Mouse (Mus musculus) ovary, postnatal 36 days (tissue): Measurements from ENCODE around the gene Actl6a.
"Not testable (repeated sequence)": the region's sequence is repeated elsewhere in the genome, so short reads cannot be mapped to it uniquely, and the experiment has no call there.

Experiments
- DNase-seq: peaks from one replicate; pipeline ENCODE4 v3.0.0; 2022; ENCODE audit warnings: low spot score, mixed read lengths

Gene Actl6a

DNA sequence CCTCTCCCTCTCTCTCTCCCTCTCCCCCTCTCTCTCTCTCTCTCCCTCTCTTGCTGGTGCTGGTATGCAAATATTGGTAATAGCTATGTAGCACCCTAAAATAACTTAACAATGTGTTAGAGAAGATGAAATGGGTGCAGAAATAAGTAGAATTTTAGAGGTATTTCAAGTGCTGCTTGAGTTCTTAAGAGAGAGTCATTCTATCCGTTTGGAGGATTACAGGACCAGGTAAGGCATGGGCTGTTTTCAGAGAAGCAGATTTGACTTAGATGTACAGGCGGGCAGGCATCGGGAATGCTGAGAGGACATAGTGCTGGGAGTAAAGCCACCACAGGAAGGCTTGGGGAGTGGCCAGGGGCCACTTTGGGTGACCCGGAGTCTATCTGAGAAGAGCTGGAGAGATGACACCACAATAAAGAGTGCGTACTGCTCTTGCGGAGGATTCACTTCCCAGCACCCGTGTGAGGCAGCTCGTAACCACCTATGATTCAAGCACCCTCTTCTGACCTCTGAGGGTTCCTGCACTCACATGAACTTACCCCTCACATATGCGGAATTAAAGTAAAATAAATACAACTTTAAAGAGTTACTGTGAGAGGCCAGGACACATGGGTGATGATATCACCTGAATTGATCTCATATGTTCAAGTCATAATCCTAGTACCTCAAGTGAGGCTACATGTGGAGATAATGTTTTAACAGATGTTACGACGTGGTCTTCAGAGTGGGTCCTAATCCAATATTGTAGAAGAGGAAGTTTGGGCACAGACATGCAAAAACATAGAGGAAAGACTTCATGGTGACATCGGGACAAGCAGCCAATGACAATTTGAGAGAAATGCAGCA, 11.1 kb upstream of the Actl6a start:
- no peak for DNase-seq

DNA sequence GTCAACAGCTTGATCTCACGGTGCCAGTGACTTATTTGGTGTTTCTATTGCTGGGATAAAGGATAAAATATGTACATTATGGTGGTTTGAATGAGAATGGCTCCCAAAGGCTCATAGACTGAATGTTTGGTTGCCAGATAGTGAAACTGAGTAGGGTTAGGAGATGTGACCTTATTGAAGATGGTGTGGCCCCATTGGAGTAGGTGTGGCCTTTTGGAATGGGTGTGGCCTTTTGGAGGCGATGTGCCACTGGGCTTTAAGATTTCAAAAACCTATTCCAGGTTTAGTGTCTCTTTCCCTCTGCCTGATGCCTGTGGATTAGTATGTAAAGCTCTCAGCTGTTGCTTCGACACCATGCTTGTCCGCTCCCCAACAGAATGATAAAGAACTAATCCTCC, 10.5 kb upstream of the Actl6a start:
- no peak for DNase-seq

DNA sequence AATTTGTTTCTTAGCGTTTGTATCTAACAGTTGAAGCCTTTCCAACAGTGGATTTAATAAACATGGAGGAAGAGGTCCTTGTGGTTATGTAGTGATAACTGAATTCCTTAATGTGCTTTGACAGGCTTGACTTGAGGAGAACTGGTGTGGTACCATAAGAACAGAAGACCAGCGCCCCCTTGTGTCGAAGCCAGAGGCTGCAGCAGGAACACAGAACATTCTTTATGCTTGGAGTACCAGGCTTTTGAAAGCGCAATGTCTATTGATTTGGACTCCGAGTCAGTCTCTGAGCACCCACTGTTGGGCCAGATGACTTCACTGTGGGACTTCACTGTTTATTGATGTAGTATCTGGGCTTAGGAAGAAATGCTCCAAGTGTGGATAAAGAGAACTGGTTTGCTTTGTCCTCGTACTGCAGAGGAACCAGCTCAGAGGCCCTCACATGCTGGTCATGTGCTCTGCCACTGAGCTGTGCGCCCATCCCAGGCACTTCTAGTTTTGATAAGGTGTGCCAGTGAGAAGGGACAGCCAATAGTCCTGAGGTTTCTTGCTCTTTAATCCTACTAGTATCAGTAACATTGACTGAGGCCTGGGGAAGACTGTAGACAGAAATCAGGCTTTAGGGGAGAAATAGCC, 7.8 kb upstream of the Actl6a start:
- DNase-seq = peak; percentile 81

DNA sequence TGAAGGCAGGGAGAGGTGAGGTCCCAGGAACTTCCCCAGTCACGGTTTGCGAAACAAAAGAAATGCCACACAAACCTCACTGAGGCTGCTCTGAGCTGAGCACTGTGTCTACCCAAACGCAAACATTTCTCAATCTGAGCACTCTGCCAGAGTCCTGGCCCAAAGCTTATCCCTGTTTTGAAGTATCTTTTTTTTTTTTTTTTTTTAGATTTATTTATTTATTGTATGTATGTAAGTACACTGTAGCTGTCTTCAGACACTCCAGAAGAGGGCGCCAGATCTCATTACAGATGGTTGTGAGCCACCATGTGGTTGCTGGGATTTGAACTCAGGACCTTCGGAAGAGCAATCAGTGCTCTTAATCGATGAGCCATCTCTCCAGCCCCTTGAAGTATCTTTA, 2.1 kb upstream of the Actl6a start:
- not testable (repeated sequence) for DNase-seq

DNA sequence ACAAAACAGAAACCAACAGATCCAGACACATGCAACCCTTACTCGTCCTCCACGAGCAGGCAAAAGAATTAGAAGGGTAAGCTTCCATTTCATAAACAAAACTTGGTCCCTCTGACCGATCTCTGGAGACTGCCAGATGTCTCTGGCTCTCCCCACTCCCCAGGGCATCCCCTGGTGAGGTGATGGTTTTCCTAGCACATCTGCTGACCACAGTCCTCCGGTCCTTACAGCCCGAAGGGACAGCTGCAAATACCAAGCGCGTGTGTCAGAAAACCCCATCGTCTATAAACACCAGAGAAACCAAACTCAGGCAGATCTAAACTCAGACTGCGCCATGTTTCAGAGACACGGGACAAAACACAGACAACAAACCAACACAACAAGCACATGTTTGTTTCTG, 1.5 kb upstream of the Actl6a start:
- DNase-seq = not testable (repeated sequence)

DNA sequence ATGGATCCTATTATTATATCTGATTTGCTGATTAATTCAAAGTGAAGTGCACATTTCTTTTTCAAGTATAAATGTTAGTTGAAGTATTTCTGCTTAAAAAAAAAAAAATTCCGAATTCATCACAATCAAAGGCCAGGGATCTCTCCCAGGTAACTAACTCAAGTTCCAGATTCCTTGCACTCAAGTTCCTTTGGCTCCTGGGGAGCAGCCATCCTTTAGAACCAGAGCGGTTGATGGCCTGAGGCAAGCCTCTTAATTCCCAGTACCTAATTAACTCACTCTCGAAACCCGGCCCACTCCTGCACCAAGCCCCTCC, 1.9 kb downstream of the Actl6a start:
- no peak for DNase-seq

DNA sequence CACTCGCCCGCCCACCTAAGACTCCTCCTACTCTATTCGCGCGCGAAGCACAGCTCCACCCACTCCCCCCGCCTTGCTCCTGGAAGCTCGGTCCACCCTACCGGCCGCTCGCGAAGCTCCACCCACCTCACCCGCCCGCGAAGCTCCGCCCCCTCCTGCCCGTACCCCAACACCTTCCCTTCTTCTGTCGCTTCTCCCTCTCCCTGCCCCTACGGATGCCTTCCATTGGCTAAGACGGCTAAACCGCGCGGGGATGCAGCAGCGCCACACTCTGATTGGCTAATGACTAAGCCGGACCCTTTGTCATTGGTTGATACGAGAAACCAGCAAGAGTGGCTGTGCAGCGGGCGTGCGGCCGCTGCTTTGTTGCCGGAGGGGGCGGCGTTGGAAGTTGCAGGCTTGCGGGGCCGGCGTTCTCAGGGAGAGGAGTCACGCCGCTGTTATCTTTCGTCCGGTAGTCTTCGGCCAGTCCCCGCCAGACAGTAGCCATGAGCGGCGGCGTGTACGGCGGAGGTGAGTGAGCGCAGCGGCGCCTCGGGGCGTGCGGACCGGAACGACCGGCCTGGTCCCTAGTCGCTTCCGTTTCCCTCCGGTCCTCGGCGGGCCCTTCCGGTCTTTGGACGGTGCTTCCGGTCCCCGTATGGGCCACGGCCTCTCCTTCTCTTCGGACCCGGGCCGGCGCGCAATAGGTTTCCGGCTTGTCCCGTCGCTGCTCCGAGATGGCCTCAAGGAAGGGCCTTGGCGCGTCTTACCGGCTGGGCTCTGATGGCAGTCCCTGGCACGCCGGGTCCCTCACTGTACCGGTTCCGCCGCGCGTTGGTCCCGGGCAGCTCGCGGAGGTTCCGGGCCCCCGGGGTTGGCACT, 2.5 kb downstream of the Actl6a start:
- peak; percentile 98 for DNase-seq

DNA sequence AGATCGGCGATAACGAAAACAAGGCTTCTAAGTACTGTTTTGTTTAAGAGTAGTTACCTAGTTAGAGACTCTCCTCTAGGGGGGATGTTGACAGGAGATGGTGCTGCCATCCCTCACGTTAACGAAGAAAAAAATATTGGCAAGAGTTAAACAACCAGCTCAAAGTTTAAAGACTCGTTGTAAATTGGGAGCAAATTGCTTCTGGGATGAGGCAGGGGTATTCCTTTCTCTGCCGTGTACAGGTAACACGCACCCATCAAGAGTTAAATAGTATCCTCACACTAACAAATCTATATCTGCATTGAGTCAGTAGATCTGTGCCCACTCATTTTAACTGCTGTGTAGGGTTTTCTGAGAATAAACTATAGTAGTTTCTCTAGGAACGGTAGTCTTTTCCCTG, 3.3 kb downstream of the Actl6a start:
- DNase-seq = no peak

DNA sequence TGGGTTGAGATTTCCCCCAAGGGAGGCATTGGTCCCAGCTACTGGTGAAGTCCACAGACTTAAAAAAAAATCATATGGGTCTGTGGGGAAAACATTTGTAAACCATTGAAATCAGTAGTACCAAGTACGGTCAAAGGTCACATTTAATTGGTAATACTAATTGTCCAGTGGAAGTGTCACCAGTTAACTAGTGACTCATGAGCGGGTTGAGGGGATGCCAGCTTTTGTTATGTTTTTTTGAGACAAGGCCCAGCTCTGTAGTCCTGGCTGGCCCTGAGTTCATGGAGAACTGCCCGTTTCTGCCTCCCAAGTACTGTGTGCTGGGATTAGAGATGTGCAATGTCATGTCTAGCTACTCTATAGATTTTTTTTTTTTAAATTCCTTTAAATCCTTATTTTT, 7.6 kb downstream of the Actl6a start:
- DNase-seq = no peak

DNA sequence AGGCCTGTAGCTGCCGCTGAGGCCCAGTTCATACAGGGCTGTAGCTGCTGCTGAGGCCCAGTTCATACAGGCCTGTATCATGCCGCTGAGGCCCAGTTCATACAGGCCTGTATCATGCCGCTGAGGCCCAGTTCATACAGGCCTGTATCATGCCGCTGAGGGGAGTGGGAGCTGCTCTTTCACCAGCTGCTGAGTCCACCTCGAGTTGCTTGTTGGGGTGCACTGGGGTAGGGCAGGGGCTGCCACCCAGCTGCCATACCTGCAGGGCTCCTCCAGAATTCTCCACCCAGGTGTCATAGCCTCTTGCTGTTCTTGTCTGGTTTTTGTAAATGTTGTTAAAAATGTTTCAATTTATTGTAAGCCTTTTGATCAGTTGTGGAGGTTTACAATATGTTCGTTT, 11.3 kb downstream of the Actl6a start:
- DNase-seq = not testable (repeated sequence)

DNA sequence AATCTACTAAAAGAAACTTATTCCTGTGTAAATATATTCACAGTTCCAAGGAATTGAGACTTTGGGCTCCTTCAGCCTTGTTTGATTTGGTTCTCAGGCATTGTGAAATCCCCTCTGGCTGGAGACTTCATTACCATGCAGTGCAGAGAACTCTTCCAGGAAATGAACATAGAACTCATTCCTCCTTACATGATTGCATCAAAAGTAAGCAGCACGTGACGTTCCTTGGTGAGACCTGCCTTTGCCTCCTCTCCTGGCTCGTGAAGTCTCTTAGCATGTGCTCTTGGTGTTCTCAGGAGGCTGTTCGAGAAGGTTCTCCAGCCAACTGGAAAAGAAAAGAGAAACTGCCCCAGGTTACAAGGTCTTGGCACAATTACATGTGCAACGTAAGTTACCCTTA, 12.2 kb downstream of the Actl6a start:
- DNase-seq = no peak

DNA sequence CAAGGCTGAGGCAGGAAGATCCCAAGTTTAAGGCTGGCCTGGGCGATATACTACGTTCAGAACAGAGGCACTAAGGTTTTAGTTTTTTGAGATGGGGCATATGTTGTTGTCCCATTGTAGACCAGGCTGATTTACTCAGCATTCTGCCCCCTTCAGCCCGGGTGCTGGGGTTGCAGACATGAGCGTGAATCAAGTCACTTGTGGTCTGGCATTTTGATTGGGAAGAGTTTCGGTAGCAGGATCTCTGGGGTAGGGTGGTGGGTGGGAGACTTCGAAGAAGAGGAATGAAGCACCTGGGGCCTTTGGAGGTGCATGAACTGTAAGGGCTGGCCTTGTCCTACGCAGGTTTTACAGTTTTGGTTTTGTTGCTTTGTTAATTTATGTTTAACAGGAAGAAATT, 18.1 kb downstream of the Actl6a start:
- no peak for DNase-seq

DNA sequence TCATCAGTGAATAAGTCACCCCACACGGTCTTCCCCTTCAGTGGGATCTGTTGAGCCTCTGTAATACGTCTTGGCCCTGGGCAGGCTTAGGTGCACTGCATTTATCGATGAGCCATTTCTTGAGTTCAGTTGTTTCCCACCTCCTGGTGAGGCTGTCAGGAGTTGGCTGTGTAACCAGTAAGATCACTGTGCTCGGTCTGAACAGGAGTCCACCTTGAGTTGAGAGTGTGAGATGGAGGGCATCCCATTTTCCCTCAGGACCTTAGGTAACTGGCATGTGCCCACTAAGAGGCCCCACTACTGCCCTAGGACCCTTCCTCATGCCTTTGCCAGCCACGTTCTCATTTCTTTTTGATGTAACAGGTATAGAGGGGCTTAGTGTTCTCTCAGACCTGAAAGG, 19.9 kb downstream of the Actl6a start:
- DNase-seq = no peak

DNA sequence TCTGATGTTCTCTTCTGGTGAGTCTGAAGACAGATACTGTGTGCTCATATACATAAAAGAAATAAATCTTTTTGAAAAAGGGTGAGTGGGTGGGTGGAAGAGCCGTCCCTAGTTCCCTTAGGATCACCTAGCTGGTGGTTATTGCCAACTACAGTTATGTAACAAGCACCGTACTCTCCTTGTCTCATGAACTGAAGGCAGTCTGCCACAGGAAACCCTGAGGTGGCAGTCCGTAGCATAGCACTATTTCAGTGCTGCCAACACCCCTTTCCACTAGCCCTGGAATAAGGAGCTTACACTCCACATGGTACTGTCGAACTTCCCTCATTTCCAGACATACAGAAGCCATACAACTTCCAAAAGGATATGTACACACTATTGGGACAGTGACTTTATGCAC, 21.8 kb downstream of the Actl6a start:
- no peak for DNase-seq

DNA sequence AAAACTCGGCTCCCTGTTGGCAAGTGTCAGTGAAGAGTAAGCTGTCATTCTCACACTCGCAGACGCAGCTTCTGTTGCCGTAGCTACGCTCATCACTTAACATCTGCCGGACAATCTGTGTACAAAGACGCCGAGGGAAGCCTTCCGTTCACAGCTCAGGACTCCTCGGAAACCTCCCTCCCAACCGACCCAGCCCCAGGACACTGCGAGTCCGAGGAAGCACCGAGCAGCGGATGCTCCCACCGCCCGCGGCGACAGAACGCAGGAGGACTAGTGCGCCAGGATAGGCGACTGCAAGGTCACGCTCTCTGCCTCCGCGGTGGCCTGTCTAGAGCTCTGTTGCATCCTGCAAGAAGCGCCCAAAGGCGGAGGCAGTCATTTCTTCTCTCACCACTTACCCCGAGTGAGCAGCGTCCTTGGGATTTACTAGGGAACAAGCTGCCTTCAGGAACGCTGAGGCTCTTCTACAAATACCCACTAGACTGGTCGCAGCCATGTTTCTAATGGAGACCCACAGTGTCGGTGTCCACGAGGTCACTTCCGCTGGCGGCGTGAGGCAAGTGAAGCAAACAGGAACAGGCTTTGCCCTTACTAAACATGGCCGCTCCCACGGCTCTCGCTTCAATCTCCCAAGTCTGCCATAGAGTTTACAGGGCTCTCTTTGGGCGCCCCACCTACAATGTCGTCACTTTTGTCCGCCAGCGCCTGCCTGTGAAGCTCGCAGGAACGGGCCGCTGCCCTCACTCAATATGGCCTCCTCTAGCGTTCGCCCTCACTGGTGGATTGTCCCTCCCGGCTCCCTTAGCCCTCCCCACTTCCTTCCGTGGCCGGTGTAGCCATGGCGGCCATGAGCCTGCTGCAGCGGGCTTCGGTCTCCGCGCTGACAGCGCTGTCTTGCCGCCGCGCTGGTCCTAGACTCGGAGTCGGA, 30.4 kb downstream of the Actl6a start, which contains the start of gene Ndufb5:
Gene Ndufb5, plus strand, starts transcription at position 747 of the 928 bp plus-strand sequence.
- DNase-seq = peak; percentile 97

DNA sequence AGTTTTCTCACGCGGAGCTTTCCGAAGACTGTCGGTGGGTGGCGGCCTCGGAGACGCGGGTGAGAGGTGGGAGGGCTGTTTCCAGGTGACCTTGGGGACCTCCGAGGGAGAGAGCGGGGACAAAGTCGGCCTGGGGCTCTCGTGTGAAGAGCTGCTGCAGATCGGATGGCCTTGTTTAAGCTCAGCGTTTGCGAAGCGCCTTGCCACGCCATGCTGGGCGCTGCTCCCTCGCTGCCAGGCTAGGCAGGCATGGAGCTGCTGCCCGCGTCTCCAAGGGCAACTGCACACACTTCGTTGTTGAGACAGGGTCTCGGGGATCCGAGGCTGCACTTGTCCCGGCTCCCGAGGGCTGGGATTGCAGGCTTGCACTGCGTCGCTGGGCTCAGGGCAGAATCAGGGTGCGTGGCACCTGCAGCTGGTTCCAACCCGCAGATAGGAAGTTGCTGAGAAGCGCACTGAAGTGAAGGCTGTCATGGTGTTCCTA, 31.1 kb downstream of the Actl6a start, which contains the start of gene Mrpl47:
Gene Mrpl47, minus strand, starts transcription at position 434 of the 484 bp plus-strand sequence.
- no peak for DNase-seq

DNA sequence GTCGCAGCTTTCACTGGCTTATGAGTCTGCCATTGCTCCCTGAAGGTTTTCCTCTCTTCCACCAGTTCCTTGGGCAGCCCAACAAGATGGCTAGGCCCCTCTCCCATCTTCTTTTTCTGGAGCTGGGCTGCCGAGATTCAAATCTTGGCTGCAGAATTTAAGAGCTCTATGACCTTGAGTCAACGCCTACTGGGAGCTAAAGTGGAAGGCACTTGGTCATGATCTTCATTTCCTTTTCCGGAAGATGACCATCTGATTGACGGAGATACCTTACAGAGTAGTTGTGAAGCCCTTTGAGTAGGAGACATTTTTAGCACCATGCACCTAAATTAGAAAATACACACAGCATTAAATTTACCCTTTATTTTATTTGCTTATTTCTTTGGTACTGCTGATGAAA, 32.5 kb downstream of the Actl6a start:
- no peak for DNase-seq

DNA sequence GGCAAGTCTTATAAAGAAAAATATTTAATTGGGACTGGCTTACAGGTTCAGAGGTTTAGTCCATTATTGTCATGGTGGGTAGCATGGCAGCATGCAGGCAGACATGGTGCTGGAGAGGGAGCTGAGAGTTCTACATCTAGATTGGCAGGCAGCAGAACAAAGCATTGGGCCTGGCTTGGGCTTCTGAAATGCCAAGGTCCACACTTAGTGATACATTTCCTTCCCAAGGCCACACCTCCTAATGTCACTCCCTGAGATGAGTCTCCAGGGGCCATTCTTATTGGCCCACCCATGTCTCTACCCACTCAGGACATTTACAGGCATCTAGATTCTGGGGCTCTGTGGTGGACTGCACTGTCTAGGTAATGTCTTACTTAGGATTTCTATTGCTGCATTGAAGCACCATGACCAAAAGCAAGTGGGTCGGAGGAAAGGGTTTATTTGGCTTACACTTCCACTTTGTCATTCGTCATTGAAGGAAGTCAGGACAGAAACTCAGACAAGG, 36.2 kb downstream of the Actl6a start:
- DNase-seq = no peak

DNA sequence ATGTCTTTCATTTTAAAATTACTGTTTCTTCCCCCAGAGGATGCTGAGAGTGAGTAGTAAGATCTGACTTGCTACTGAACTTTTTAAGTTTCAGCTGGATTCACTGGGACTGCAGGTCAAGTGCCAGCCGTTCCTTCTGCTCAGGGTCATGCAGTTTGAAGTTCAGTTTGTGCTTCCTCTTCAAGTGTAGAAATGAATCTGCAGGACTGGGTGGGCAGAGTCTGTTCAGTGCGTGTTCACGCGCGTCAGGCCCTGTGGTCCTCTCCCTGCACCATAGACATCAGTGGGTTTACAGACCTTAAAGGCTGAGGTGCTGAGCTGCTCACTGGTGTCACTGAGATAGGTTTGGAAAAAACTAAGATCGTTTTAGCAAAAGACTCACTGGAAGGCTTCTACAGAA, 38.9 kb downstream of the Actl6a start:
- DNase-seq = no peak

DNA sequence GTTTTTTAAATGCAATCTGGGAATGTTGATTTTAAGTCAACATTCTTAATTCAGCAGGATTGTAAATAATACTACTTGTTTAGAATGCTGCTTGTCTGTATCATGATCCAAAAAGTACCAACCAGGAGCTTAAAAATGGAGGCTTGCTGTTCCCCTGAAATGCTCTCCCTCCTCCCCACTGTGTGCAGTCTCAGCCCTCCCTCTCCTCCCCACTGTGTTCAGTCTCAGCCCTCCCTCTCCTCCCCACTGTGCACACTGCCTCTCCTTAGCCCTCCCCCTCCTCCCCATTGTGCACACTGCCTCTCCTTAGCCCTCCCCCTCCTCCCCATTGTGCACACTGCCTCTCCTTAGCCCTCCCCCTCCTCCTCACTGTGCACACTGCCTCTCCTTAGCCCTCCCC, 39.3 kb downstream of the Actl6a start:
- DNase-seq = not testable (repeated sequence)

DNA sequence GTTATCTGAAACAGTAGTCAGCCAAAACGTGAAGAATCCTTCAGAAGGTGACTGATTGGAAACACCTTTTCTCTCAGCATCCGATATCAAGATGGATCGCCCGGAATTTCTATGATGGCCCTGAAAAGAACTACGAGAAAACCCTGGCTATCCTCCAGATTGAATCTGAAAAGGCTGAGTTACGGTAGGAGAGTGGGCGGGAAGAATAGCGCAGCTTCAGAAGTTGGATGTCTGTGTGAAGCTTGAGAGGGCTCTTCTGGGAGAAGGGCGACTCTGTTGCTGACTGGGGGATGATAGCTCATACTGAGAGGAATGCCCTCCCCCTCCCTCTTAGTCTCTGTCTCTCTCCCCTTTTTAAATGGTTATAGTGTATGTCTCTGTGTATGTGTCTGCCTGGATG, 42.3 kb downstream of the Actl6a start:
- no peak for DNase-seq
